Mouse (Mus musculus) olfactory bulb, adult 2 months (tissue): ENCODE measurements at regions not wholly inside any gene's neighbourhood (a gene's known extent, or its start where the extent isn't known, plus 50 kb on each side); places are given as distances from the start of the nearest gene placed in this dataset.

Source experiments
- CTCF ChIP-seq: fragments of 200-500 bp; IDR thresholded peaks from 2 replicates; pipeline ENCODE4 v1.5.1; 2012; ENCODE audit warnings: low read depth, mild to moderate bottlenecking, low read length, moderate library complexity; ENCODE audit not compliant: insufficient read depth
- POLR2A ChIP-seq: fragments of 200-500 bp; IDR thresholded peaks from 2 replicates; pipeline ENCODE4 v1.6.1; 2012; ENCODE audit warnings: mild to moderate bottlenecking, low read depth, low read length, moderate library complexity; ENCODE audit not compliant: insufficient read depth

DNA sequence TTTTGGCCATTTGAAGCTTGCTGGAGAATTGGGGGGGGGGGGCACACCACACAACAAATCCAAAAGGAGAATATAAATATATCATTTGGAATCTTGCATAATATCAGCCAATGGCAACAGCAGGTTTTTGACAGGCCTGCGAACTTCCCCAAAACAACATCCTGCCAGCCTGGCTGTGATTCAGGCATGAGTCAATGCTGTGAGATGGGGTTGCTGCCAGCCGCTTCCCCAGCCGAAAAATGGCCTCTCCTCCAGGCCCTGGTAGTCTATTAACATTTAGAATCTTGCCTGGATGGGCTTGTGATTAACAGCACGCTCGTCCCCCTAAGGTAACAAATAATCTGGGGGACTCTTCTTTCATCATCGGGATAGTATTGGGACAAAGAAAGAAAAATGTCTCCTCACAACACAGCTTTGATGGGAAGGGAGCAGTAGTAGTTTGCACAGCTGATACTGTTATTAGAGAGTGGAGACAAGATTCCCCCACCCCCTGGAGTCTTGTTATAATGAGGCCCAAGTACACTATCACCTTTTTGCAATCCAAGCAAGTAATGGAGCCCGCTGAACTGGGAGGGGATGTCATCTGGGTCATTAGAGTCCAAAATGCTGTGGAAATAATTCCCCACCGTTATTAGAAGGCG, 188.2 kb upstream of the Cnr1 start:
- TF ChIP-seq CTCF (no peak), POLR2A (no peak)
